Mouse (Mus musculus) heart, postnatal 0 days (tissue): ENCODE measurements around the gene Kat6b.

Experiments
- CTCF ChIP-seq: IDR thresholded peaks from 2 replicates; pipeline ENCODE4 v1.5.1; 2016; ENCODE audit warnings: antibody characterized with exemption, control low read depth, low read depth
- EP300 ChIP-seq: IDR thresholded peaks from 2 replicates; pipeline ENCODE4 v1.6.1; 2016; ENCODE audit warnings: antibody characterized with exemption, low read depth

GRCm38 (mm10) chr14:21507046-21507445, 25.8 kb downstream of the Kat6b start:
- TF ChIP-seq EP300 (no peak), CTCF (no peak)
